Mouse (Mus musculus) heart, embryonic 11.5 days (tissue): ENCODE measurements around the gene Ufc1. TPM values are rescaled to one million over a fixed set of nuclear protein-coding genes. Genes with fewer than 3 reads are reported as not detected.
A peak's percentile ranks its signal among the peaks of the same experiment; 100 is the strongest.

Source experiments
- ATAC-seq: fragments of 200-750 bp; cut with Nextera tagmentation; replicated peaks from 2 replicates; pipeline ENCODE4 v1.8.0; 2017; ENCODE audit warnings: moderate library complexity; ENCODE audit not compliant: insufficient number of reproducible peaks, low FRiP score, low TSS enrichment
- H3K27ac ChIP-seq: fragments of 300-500 bp; sonication (generic); 2 replicates; pipeline ENCODE4 v1.5.1; 2014; ENCODE audit warnings: mild to moderate bottlenecking, low read depth, low read length
- H3K27me3 ChIP-seq: fragments of 300-500 bp; sonication (generic); 2 replicates; pipeline ENCODE4 v1.6.1; 2014; ENCODE audit warnings: mild to moderate bottlenecking, low read length, mixed read lengths; ENCODE audit not compliant: control insufficient read depth, insufficient read depth
- H3K36me3 ChIP-seq: fragments of 300-500 bp; sonication (generic); 2 replicates; pipeline ENCODE4 v1.6.1; 2014; ENCODE audit warnings: mild to moderate bottlenecking, low read length, moderate library complexity, mixed read lengths; ENCODE audit not compliant: control insufficient read depth, insufficient read depth
- H3K4me1 ChIP-seq: fragments of 300-500 bp; sonication (generic); 2 replicates; pipeline ENCODE4 v1.6.1; 2014; ENCODE audit warnings: low read length; ENCODE audit not compliant: control insufficient read depth, insufficient read depth
- H3K4me2 ChIP-seq: fragments of 300-500 bp; sonication (generic); 2 replicates; pipeline ENCODE4 v1.6.1; 2014; ENCODE audit warnings: mild to moderate bottlenecking, moderate library complexity
- H3K4me3 ChIP-seq: fragments of 300-500 bp; sonication (generic); 2 replicates; pipeline ENCODE4 v1.5.1; 2014; ENCODE audit warnings: low read depth, low read length
- H3K9ac ChIP-seq: fragments of 300-500 bp; sonication (generic); 2 replicates; pipeline ENCODE4 v1.6.1; 2014; ENCODE audit warnings: mild to moderate bottlenecking, low read depth, low read length, moderate library complexity
- H3K9me3 ChIP-seq: fragments of 300-500 bp; sonication (generic); replicated peaks from 2 replicates; pipeline ENCODE4 v1.6.1; 2016; ENCODE audit warnings: low read length; ENCODE audit not compliant: control insufficient read depth
- WGBS: fragments of 180-500 bp; shearing (Covaris S2); extraction: QIAGEN DNeasy Blood & Tissue Kit; methylation state at CpG from one replicate; pipeline ENCODE4 v1.1.7; 2014; ENCODE audit not compliant: insufficient replicate concordance; 5-methylcytosine and 5-hydroxymethylcytosine counted together
- polyA plus RNA-seq: library from polyadenylated mRNA; unstranded; fragments of >200 nt; fragmentation: Nextera tagmentation; extraction: Ambion mirVana; gene quantifications from 2 replicates; pipeline ENCODE4 v1.2.1, GENCODE M21; 2014

Gene Ufc1
- polyA plus RNA-seq, 1 experiment from 2014 or later: 90.3 TPM

GRCm38 (mm10) chr1:171283188-171284160 lies 11.3 kb downstream of the Ufc1 start:
- 90% methylated on average over 18 of the region's 18 CpGs for WGBS
- Histone ChIP-seq H3K4me2 (no peak overlapping the region), H3K4me1 (peaks cover 17% of the 10 kb centered on the region), H3K27me3 (no peaks in the 10 kb centered on the region), H3K27ac (no peak overlapping the region), H3K9me3 (no peaks in the 10 kb centered on the region), H3K9ac (no peak overlapping the region), H3K4me3 (no peak overlapping the region), H3K36me3 (0 out of 2 replicates have a peak, but pooled peaks cover 7% of the 10 kb centered on the region)
- no peak for ATAC-seq

GRCm38 (mm10) chr1:171282086-171282805 lies 12.6 kb downstream of the Ufc1 start:
- peak overlapping the region; percentile 47; the same call in 1 of the 2 replicates for H3K9ac ChIP-seq
- WGBS: 75% methylated on average over 18 of the region's 18 CpGs

GRCm38 (mm10) chr1:171281528-171281923 lies 13.3 kb downstream of the Ufc1 start:
- peak overlapping the region; percentile 54 for H3K4me3 ChIP-seq
- peak overlapping the region; percentile 83 for H3K4me2 ChIP-seq
- peaks cover 13% of the 10 kb centered on the region; the same call in 1 of the 2 replicates for H3K36me3 ChIP-seq
- 0% methylated on average over 10 of the region's 10 CpGs for WGBS
- no peaks in the 10 kb centered on the region for H3K27me3 ChIP-seq
- ATAC-seq: peak; percentile 46
- no peaks in the 10 kb centered on the region for H3K9me3 ChIP-seq
- peak overlapping the region; percentile 93 for H3K27ac ChIP-seq
- H3K4me1 ChIP-seq: peaks cover 7% of the 10 kb centered on the region
- peak overlapping the region; percentile 84 for H3K9ac ChIP-seq

More at GRCm38 (mm10) chr1:171282086-171282805, 12.6 kb downstream of the Ufc1 start:
- H3K27me3 ChIP-seq: no peaks in the 10 kb centered on the region
- peak overlapping the region; percentile 93 for H3K27ac ChIP-seq
- peak overlapping the region; percentile 54 for H3K4me3 ChIP-seq
- H3K9me3 ChIP-seq: no peaks in the 10 kb centered on the region
- peaks cover 13% of the 10 kb centered on the region; the same call in 1 of the 2 replicates for H3K36me3 ChIP-seq
- peaks cover 11% of the 10 kb centered on the region for H3K4me1 ChIP-seq
- ATAC-seq: no peak
- peak overlapping the region; percentile 83 for H3K4me2 ChIP-seq

GRCm38 (mm10) chr1:171280916-171281527 lies 13.8 kb downstream of the Ufc1 start, which contains the start of gene Ppox:
Gene Ppox, minus strand, starts transcription at chr1:171281186.
- WGBS: under 1% methylated on average over 26 of the region's 26 CpGs
- H3K9me3 ChIP-seq: no peaks in the 10 kb centered on the region

GRCm38 (mm10) chr1:171280250-171280915 lies 14.4 kb downstream of the Ufc1 start:
- Histone ChIP-seq H3K4me3 (peak overlapping the region; percentile 54), H3K27me3 (no peaks in the 10 kb centered on the region), H3K27ac (peak overlapping the region; percentile 60), H3K4me1 (peaks cover 6% of the 10 kb centered on the region; the same call in 1 of the 2 replicates), H3K36me3 (peaks cover 18% of the 10 kb centered on the region), H3K9me3 (no peaks in the 10 kb centered on the region), H3K9ac (peak overlapping the region; percentile 66), H3K4me2 (peak overlapping the region; percentile 83)
- ATAC-seq: peak; percentile 2; the same call in 1 of the 2 replicates
- 1% methylated on average over 25 of the region's 25 CpGs for WGBS

More at GRCm38 (mm10) chr1:171280916-171281527, 13.8 kb downstream of the Ufc1 start, which contains the start of gene Ppox:
- peak within 1 kb of the TSS; percentile 83 for H3K4me2 ChIP-seq
- peak; percentile 95 for ATAC-seq
- no peaks in the 10 kb centered on the region for H3K27me3 ChIP-seq
- H3K4me1 ChIP-seq: peaks cover 6% of the 10 kb centered on the region; the same call in 1 of the 2 replicates
- H3K4me3 ChIP-seq: peak within 1 kb of the TSS; percentile 54
- H3K27ac ChIP-seq: peak within 1 kb of the TSS; percentile 93
- H3K9ac ChIP-seq: peak within 1 kb of the TSS; percentile 84
- peaks cover 16% of the 10 kb centered on the region for H3K36me3 ChIP-seq

- Histone ChIP-seq H3K4me3 (peak overlapping the region; percentile 54), H3K4me1 (peaks cover 6% of the 10 kb centered on the region; the same call in 1 of the 2 replicates), H3K9me3 (no peaks in the 10 kb centered on the region), H3K4me2 (peak overlapping the region; percentile 83), H3K27ac (peak overlapping the region; percentile 60; the same call in 1 of the 2 replicates), H3K27me3 (no peaks in the 10 kb centered on the region), H3K36me3 (peaks cover 23% of the 10 kb centered on the region), H3K9ac (peak overlapping the region; percentile 66)
- ATAC-seq: no peak
- 60% methylated on average over 5 of the region's 5 CpGs for WGBS
Measured at GRCm38 (mm10) chr1:171279721-171280120, 15.1 kb downstream of the Ufc1 start.

- ATAC-seq: no peak
- peaks cover 6% of the 10 kb centered on the region; the same call in 1 of the 2 replicates for H3K4me1 ChIP-seq
- H3K4me2 ChIP-seq: peak overlapping the region; percentile 83
- H3K27me3 ChIP-seq: no peaks in the 10 kb centered on the region
- H3K9ac ChIP-seq: peak overlapping the region; percentile 66; the same call in 1 of the 2 replicates
- no peaks in the 10 kb centered on the region for H3K9me3 ChIP-seq
- H3K4me3 ChIP-seq: peak overlapping the region; percentile 54
- peaks cover 26% of the 10 kb centered on the region for H3K36me3 ChIP-seq
- no peak overlapping the region for H3K27ac ChIP-seq
- 82% methylated on average over 14 of the region's 14 CpGs for WGBS
Measured at GRCm38 (mm10) chr1:171279012-171279705, 15.7 kb downstream of the Ufc1 start.
